Mouse (Mus musculus) liver, embryonic 14.5 days (tissue): ENCODE measurements around the gene 5730522E02Rik. TPM values are rescaled to one million over a fixed set of nuclear protein-coding genes. Genes with fewer than 3 reads are reported as not detected.

Experiments
- ATAC-seq: fragments of 200-750 bp; cut with Nextera tagmentation; 2 replicates; pipeline ENCODE4 v1.8.0; 2017; ENCODE audit warnings: moderate number of reproducible peaks, mild to moderate bottlenecking, moderate library complexity; ENCODE audit not compliant: insufficient read depth
- DNase-seq, 3 experiments: peaks; one replicate each; pipeline ENCODE4 v3.0.0-alpha.2; 2012 to 2013; ENCODE audit warnings: low read depth in 3 of 3, low spot score in 3 of 3
- H3K27ac ChIP-seq: fragments of 300-500 bp; sonication (generic); 2 replicates; pipeline ENCODE4 v1.5.1; 2014; ENCODE audit warnings: moderate library complexity, mild to moderate bottlenecking, control low read depth, inconsistent platforms
- H3K27me3 ChIP-seq: fragments of 300-500 bp; sonication (generic); 2 replicates; pipeline ENCODE4 v1.6.1; 2014; ENCODE audit warnings: mild to moderate bottlenecking, low read length, moderate library complexity; ENCODE audit not compliant: control insufficient read depth, insufficient read depth
- H3K36me3 ChIP-seq: fragments of 300-500 bp; sonication (generic); replicated peaks from 2 replicates; pipeline ENCODE4 v1.6.1; 2014; ENCODE audit warnings: low read depth; ENCODE audit not compliant: control insufficient read depth, insufficient read depth
- H3K4me1 ChIP-seq, 2 experiments: fragments of 200-500 bp in 1 of 2; fragments of 300-500 bp in 1 of 2; sonication (generic) in 1 of 2; replicated peaks; 2 replicates each; pipeline ENCODE4 v1.6.1; 2012 to 2014; ENCODE audit warnings: antibody characterized with exemption in 1 of 2, inconsistent platforms in 1 of 2, low read length in 1 of 2; ENCODE audit not compliant: control insufficient read depth in 2 of 2, insufficient read depth in 2 of 2
- H3K4me2 ChIP-seq: fragments of 300-500 bp; sonication (generic); 2 replicates; pipeline ENCODE4 v1.6.1; 2014; ENCODE audit warnings: low read depth, mild to moderate bottlenecking, control low read depth, moderate library complexity
- H3K4me3 ChIP-seq, 2 experiments: fragments of 200-500 bp in 1 of 2; fragments of 300-500 bp in 1 of 2; sonication (generic) in 1 of 2; 2 replicates each; pipeline ENCODE4 v1.5.1; 2012 to 2014; ENCODE audit warnings: low read depth in 2 of 2, low read length in 2 of 2, mild to moderate bottlenecking in 2 of 2, control low read depth in 1 of 2, inconsistent platforms in 1 of 2, moderate library complexity in 1 of 2; ENCODE audit not compliant: insufficient read depth in 1 of 2
- H3K9ac ChIP-seq: fragments of 300-500 bp; sonication (generic); replicated peaks from 2 replicates; pipeline ENCODE4 v1.6.1; 2014; ENCODE audit warnings: mild to moderate bottlenecking, control low read depth, moderate library complexity
- H3K9me3 ChIP-seq: fragments of 300-500 bp; sonication (generic); 2 replicates; pipeline ENCODE4 v1.6.1; 2016; ENCODE audit warnings: low read length, mixed read lengths; ENCODE audit not compliant: control insufficient read depth
- CTCF ChIP-seq: IDR thresholded peaks from 2 replicates; pipeline ENCODE4 v1.5.1; 2016; ENCODE audit warnings: antibody characterized with exemption, low read depth, control low read depth
- EP300 ChIP-seq: IDR thresholded peaks from 2 replicates; pipeline ENCODE4 v1.6.1; 2016; ENCODE audit warnings: antibody characterized with exemption, low read depth
- WGBS: fragments of 180-500 bp; shearing (Covaris S2); extraction: QIAGEN DNeasy Blood & Tissue Kit; methylation state at CpG from one replicate; pipeline ENCODE4 v1.1.7; 2014; ENCODE audit not compliant: insufficient replicate concordance; 5-methylcytosine and 5-hydroxymethylcytosine counted together
- polyA plus RNA-seq, 2 experiments: library from polyadenylated mRNA; depleted of rRNA in 1 of 2; stranded (reverse) in 1 of 2; unstranded in 1 of 2; fragments of >200 nt; fragmentation: Nextera tagmentation in 1 of 2; extraction: Ambion mirVana in 1 of 2; gene quantifications; 2 replicates each; pipeline versions ENCODE4 v1.2.1 to v1.2.3; 2012 to 2014

5730522E02Rik gene
- polyA plus RNA-seq, 2 experiments = 0.10 to 0.25 TPM

GRCm38 (mm10) chr11:25978736-25979276 lies 231.8 kb downstream of the 5730522E02Rik start:
- Histone ChIP-seq H3K9me3 (no peaks in the 10 kb centered on the region), H3K27me3 (no peaks in the 10 kb centered on the region), H3K9ac (no peak overlapping the region), H3K27ac (no peak overlapping the region), H3K4me2 (no peak overlapping the region), H3K36me3 (no peaks in the 10 kb centered on the region), H3K4me1 (no peaks in the 10 kb centered on the region), H3K4me3 (no peak overlapping the region)
- 58% methylated on average over 5 of the region's 5 CpGs for WGBS
- DNase-seq (no peak), ATAC-seq (no peak)
- no peak for TF ChIP-seq EP300
- TF ChIP-seq CTCF = no peak

GRCm38 (mm10) chr11:25941504-25941903 lies 269.1 kb downstream of the 5730522E02Rik start:
- TF ChIP-seq EP300 = no peak
- no peak for TF ChIP-seq CTCF
- Histone ChIP-seq H3K9me3 (no peaks in the 10 kb centered on the region), H3K4me3 (no peak overlapping the region), H3K36me3 (no peaks in the 10 kb centered on the region), H3K4me1 (no peaks in the 10 kb centered on the region), H3K27ac (no peak overlapping the region), H3K4me2 (no peak overlapping the region), H3K27me3 (no peaks in the 10 kb centered on the region), H3K9ac (no peak overlapping the region)
- DNase-seq (no peak), ATAC-seq (no peak)
- 70% methylated on average over 5 of the region's 5 CpGs for WGBS

GRCm38 (mm10) chr11:25940716-25941294 lies 269.8 kb downstream of the 5730522E02Rik start:
- Histone ChIP-seq H3K9me3 (no peaks in the 10 kb centered on the region), H3K4me3 (no peak overlapping the region), H3K36me3 (no peaks in the 10 kb centered on the region), H3K27me3 (no peaks in the 10 kb centered on the region), H3K4me2 (no peak overlapping the region), H3K9ac (no peak overlapping the region), H3K27ac (no peak overlapping the region), H3K4me1 (no peaks in the 10 kb centered on the region)
- TF ChIP-seq CTCF (no peak), EP300 (no peak)
- 45% methylated on average over 4 of the region's 4 CpGs for WGBS
- DNase-seq (no peak), ATAC-seq (no peak)

- H3K36me3 ChIP-seq = no peaks in the 10 kb centered on the region
- H3K27me3 ChIP-seq = no peaks in the 10 kb centered on the region
- no peak overlapping the region for H3K4me3 ChIP-seq
- H3K4me2 ChIP-seq = no peak overlapping the region
- DNase-seq (no peak), ATAC-seq (no peak)
- no peak overlapping the region for H3K9ac ChIP-seq
- TF ChIP-seq CTCF (no peak), EP300 (no peak)
- no peak overlapping the region for H3K27ac ChIP-seq
- H3K4me1 ChIP-seq = no peaks in the 10 kb centered on the region
- WGBS = 51% methylated on average over 2 of the region's 2 CpGs
- H3K9me3 ChIP-seq = no peaks in the 10 kb centered on the region
Observed at GRCm38 (mm10) chr11:25926267-25926666, 284.3 kb downstream of the 5730522E02Rik start.

GRCm38 (mm10) chr11:25902321-25902720 lies 308.2 kb downstream of the 5730522E02Rik start:
- Histone ChIP-seq H3K4me2 (no peak overlapping the region), H3K4me1 (no peaks in the 10 kb centered on the region), H3K27ac (no peak overlapping the region), H3K27me3 (no peaks in the 10 kb centered on the region), H3K9me3 (no peaks in the 10 kb centered on the region), H3K36me3 (no peaks in the 10 kb centered on the region), H3K9ac (no peak overlapping the region), H3K4me3 (no peak overlapping the region)
- TF ChIP-seq EP300 = no peak
- no peak for TF ChIP-seq CTCF
- ATAC-seq (no peak), DNase-seq (no peak)
- 51% methylated on average over 2 of the region's 2 CpGs for WGBS
